Mouse (Mus musculus): ENCODE data around the gene Gm13691. TPM values are rescaled to one million over a fixed set of nuclear protein-coding genes. Genes with fewer than 3 reads are reported as not detected.
"Not testable (repeated sequence)": the region's sequence is repeated elsewhere in the genome, so short reads cannot be mapped to it uniquely, and the experiment has no call there.

Gene Gm13691
- polyA plus RNA-seq (2014; fragmentation: Nextera tagmentation; extraction: Ambion mirVana): not detected in 2 replicates

- H3K9me3 ChIP-seq (ENCODE audit: control insufficient read depth, low read length); H3K9ac ChIP-seq (ENCODE audit: low read length); H3K27ac ChIP-seq (ENCODE audit: low read depth); ATAC-seq (replicated peaks; ENCODE audit: low FRiP score, low TSS enrichment, low read depth); DNase-seq (ENCODE audit: low spot score); H3K27me3 ChIP-seq (replicated peaks; ENCODE audit: control insufficient read depth, insufficient read depth, low read length); H3K36me3 ChIP-seq (ENCODE audit: control insufficient read depth, insufficient read depth, low read length); H3K4me2 ChIP-seq (ENCODE audit: low read length); H3K4me3 ChIP-seq (ENCODE audit: low read depth, low read length); H3K4me1 ChIP-seq (replicated peaks; ENCODE audit: control insufficient read depth, insufficient read depth, low read length): not testable (repeated sequence)
- no CpG with 5 or more reads among the region's 6 CpGs for WGBS
Observed at GRCm38 (mm10) chr2:83990253-83990652, at the start of gene Gm13691. TSS of gene Gm13691 (plus strand) at chr2:83990553.

GRCm38 (mm10) chr2:83940931-83941361 is 49.4 kb upstream of the Gm13691 start, which contains the start of gene Zswim2:
TSS of gene Zswim2 (minus strand) at chr2:83941228.
- peak; percentile 47 for ATAC-seq (replicated peaks; ENCODE audit: low FRiP score, low TSS enrichment, low read depth)
- H3K36me3 ChIP-seq (ENCODE audit: control insufficient read depth, insufficient read depth, low read length): no peaks in the 10 kb centered on the region
- H3K4me3 ChIP-seq (ENCODE audit: low read depth, low read length): peak within 1 kb of the TSS; percentile 16; the same call in 1 of the 2 replicates
- no peak within 1 kb of the TSS for H3K27ac ChIP-seq (ENCODE audit: low read depth)
- DNase-seq (ENCODE audit: low spot score): peak; percentile 74
- WGBS: 2% methylated on average over 20 of the region's 20 CpGs
- H3K4me1 ChIP-seq (replicated peaks; ENCODE audit: control insufficient read depth, insufficient read depth, low read length): no peaks in the 10 kb centered on the region
- no peaks in the 10 kb centered on the region for H3K9me3 ChIP-seq (ENCODE audit: control insufficient read depth, low read length)
- H3K27me3 ChIP-seq (replicated peaks; ENCODE audit: control insufficient read depth, insufficient read depth, low read length): no peaks in the 10 kb centered on the region
- H3K4me2 ChIP-seq (ENCODE audit: low read length): peak within 1 kb of the TSS; percentile 39
- no peak within 1 kb of the TSS for H3K9ac ChIP-seq (ENCODE audit: low read length)

GRCm38 (mm10) chr2:83941378-83941777 is 49.0 kb upstream of the Gm13691 start:
- 0 out of 2 replicates have a peak overlapping the region, but pooled peaks have one; percentile 16 for H3K4me3 ChIP-seq (ENCODE audit: low read depth, low read length)
- no peaks in the 10 kb centered on the region for H3K27me3 ChIP-seq (replicated peaks; ENCODE audit: control insufficient read depth, insufficient read depth, low read length)
- no peak overlapping the region for H3K9ac ChIP-seq (ENCODE audit: low read length)
- H3K36me3 ChIP-seq (ENCODE audit: control insufficient read depth, insufficient read depth, low read length): no peaks in the 10 kb centered on the region
- WGBS: 50% methylated on average over 3 of the region's 3 CpGs
- DNase-seq (ENCODE audit: low spot score): no peak
- no peak for ATAC-seq (replicated peaks; ENCODE audit: low FRiP score, low TSS enrichment, low read depth)
- H3K4me2 ChIP-seq (ENCODE audit: low read length): peak overlapping the region; percentile 39
- H3K4me1 ChIP-seq (replicated peaks; ENCODE audit: control insufficient read depth, insufficient read depth, low read length): no peaks in the 10 kb centered on the region
- H3K27ac ChIP-seq (ENCODE audit: low read depth): no peak overlapping the region
- no peaks in the 10 kb centered on the region for H3K9me3 ChIP-seq (ENCODE audit: control insufficient read depth, low read length)

GRCm38 (mm10) chr2:83941792-83942191 is 48.6 kb upstream of the Gm13691 start:
- DNase-seq (ENCODE audit: low spot score) (no peak), ATAC-seq (replicated peaks; ENCODE audit: low FRiP score, low TSS enrichment, low read depth) (no peak)
- H3K36me3 ChIP-seq (ENCODE audit: control insufficient read depth, insufficient read depth, low read length): no peaks in the 10 kb centered on the region
- no peaks in the 10 kb centered on the region for H3K27me3 ChIP-seq (replicated peaks; ENCODE audit: control insufficient read depth, insufficient read depth, low read length)
- no peak overlapping the region for H3K4me3 ChIP-seq (ENCODE audit: low read depth, low read length)
- H3K9ac ChIP-seq (ENCODE audit: low read length): no peak overlapping the region
- H3K4me2 ChIP-seq (ENCODE audit: low read length): no peak overlapping the region
- H3K9me3 ChIP-seq (ENCODE audit: control insufficient read depth, low read length): no peaks in the 10 kb centered on the region
- no peak overlapping the region for H3K27ac ChIP-seq (ENCODE audit: low read depth)
- 73% methylated on average over 4 of the region's 4 CpGs for WGBS
- no peaks in the 10 kb centered on the region for H3K4me1 ChIP-seq (replicated peaks; ENCODE audit: control insufficient read depth, insufficient read depth, low read length)

- ATAC-seq (replicated peaks; ENCODE audit: low FRiP score, low TSS enrichment, low read depth); H3K36me3 ChIP-seq (ENCODE audit: control insufficient read depth, insufficient read depth, low read length); H3K4me1 ChIP-seq (replicated peaks; ENCODE audit: control insufficient read depth, insufficient read depth, low read length); H3K4me2 ChIP-seq (ENCODE audit: low read length); DNase-seq (ENCODE audit: low spot score); H3K4me3 ChIP-seq (ENCODE audit: low read depth, low read length); H3K27ac ChIP-seq (ENCODE audit: low read depth); H3K9me3 ChIP-seq (ENCODE audit: control insufficient read depth, low read length); H3K9ac ChIP-seq (ENCODE audit: low read length); H3K27me3 ChIP-seq (replicated peaks; ENCODE audit: control insufficient read depth, insufficient read depth, low read length): not testable (repeated sequence)
- WGBS: no CpG with 5 or more reads among the region's 6 CpGs
Observed at GRCm38 (mm10) chr2:83955393-83955792, 35.0 kb upstream of the Gm13691 start, which contains the start of gene Gm13698. TSS of gene Gm13698 (plus strand) at chr2:83955693.

GRCm38 (mm10) chr2:83961203-83961602 is 29.1 kb upstream of the Gm13691 start, which contains the start of gene Gm13693:
TSS of gene Gm13693 (plus strand) at chr2:83961503.
- H3K27ac ChIP-seq (ENCODE audit: low read depth); H3K36me3 ChIP-seq (ENCODE audit: control insufficient read depth, insufficient read depth, low read length); ATAC-seq (replicated peaks; ENCODE audit: low FRiP score, low TSS enrichment, low read depth); H3K9me3 ChIP-seq (ENCODE audit: control insufficient read depth, low read length); DNase-seq (ENCODE audit: low spot score); H3K4me3 ChIP-seq (ENCODE audit: low read depth, low read length); H3K4me1 ChIP-seq (replicated peaks; ENCODE audit: control insufficient read depth, insufficient read depth, low read length); H3K27me3 ChIP-seq (replicated peaks; ENCODE audit: control insufficient read depth, insufficient read depth, low read length); H3K9ac ChIP-seq (ENCODE audit: low read length); H3K4me2 ChIP-seq (ENCODE audit: low read length): not testable (repeated sequence)
- no CpG with 5 or more reads among the region's 6 CpGs for WGBS

GRCm38 (mm10) chr2:83967013-83967412 is 23.3 kb upstream of the Gm13691 start, which contains the start of gene Gm13695:
TSS of gene Gm13695 (plus strand) at chr2:83967313.
- not testable (repeated sequence) for H3K4me2 ChIP-seq (ENCODE audit: low read length); H3K4me1 ChIP-seq (replicated peaks; ENCODE audit: control insufficient read depth, insufficient read depth, low read length); H3K27ac ChIP-seq (ENCODE audit: low read depth); H3K27me3 ChIP-seq (replicated peaks; ENCODE audit: control insufficient read depth, insufficient read depth, low read length); ATAC-seq (replicated peaks; ENCODE audit: low FRiP score, low TSS enrichment, low read depth); H3K9me3 ChIP-seq (ENCODE audit: control insufficient read depth, low read length); H3K36me3 ChIP-seq (ENCODE audit: control insufficient read depth, insufficient read depth, low read length); H3K4me3 ChIP-seq (ENCODE audit: low read depth, low read length); H3K9ac ChIP-seq (ENCODE audit: low read length); DNase-seq (ENCODE audit: low spot score)
- no CpG with 5 or more reads among the region's 6 CpGs for WGBS

GRCm38 (mm10) chr2:83972823-83973222 is 17.5 kb upstream of the Gm13691 start, which contains the start of gene Gm13696:
TSS of gene Gm13696 (plus strand) at chr2:83973123.
- H3K9me3 ChIP-seq (ENCODE audit: control insufficient read depth, low read length); H3K4me1 ChIP-seq (replicated peaks; ENCODE audit: control insufficient read depth, insufficient read depth, low read length); ATAC-seq (replicated peaks; ENCODE audit: low FRiP score, low TSS enrichment, low read depth); H3K36me3 ChIP-seq (ENCODE audit: control insufficient read depth, insufficient read depth, low read length); H3K4me3 ChIP-seq (ENCODE audit: low read depth, low read length); H3K4me2 ChIP-seq (ENCODE audit: low read length); H3K27me3 ChIP-seq (replicated peaks; ENCODE audit: control insufficient read depth, insufficient read depth, low read length); DNase-seq (ENCODE audit: low spot score); H3K9ac ChIP-seq (ENCODE audit: low read length); H3K27ac ChIP-seq (ENCODE audit: low read depth): not testable (repeated sequence)
- WGBS: no CpG with 5 or more reads among the region's 6 CpGs

GRCm38 (mm10) chr2:83978633-83979032 is 11.7 kb upstream of the Gm13691 start, which contains the start of gene Gm13694:
TSS of gene Gm13694 (plus strand) at chr2:83978933.
- H3K9ac ChIP-seq (ENCODE audit: low read length); H3K36me3 ChIP-seq (ENCODE audit: control insufficient read depth, insufficient read depth, low read length); H3K4me1 ChIP-seq (replicated peaks; ENCODE audit: control insufficient read depth, insufficient read depth, low read length); H3K27me3 ChIP-seq (replicated peaks; ENCODE audit: control insufficient read depth, insufficient read depth, low read length); DNase-seq (ENCODE audit: low spot score); ATAC-seq (replicated peaks; ENCODE audit: low FRiP score, low TSS enrichment, low read depth); H3K27ac ChIP-seq (ENCODE audit: low read depth); H3K4me3 ChIP-seq (ENCODE audit: low read depth, low read length); H3K4me2 ChIP-seq (ENCODE audit: low read length); H3K9me3 ChIP-seq (ENCODE audit: control insufficient read depth, low read length): not testable (repeated sequence)
- WGBS: no CpG with 5 or more reads among the region's 6 CpGs

Measured in intestine, embryonic 14.5 days (tissue).